In genomic region chr11:110399240-110400150, GRCm38 (mm10) we compare ENCODE assay signal across 8 mouse cellular contexts. TPM values are rescaled to one million over a fixed set of nuclear protein-coding genes. Genes with fewer than 3 reads are reported as not detected.
A peak's percentile ranks its signal among the peaks of the same experiment; 100 is the strongest.
DNase-seq lines count a peak whose midpoint lies in the region; ATAC-seq lines count a peak whose summit lies in the region.

No protein-coding gene starts in this region.

- no peaks in the 10 kb centered on the region for H3K9me3 ChIP-seq in forebrain, embryonic 12.5 days
- H3K9me3 ChIP-seq in liver, embryonic 13.5 days (replicated peaks) = no peaks in the 10 kb centered on the region

- H3K27me3 ChIP-seq in forebrain, embryonic 12.5 days = peaks cover 18% of the 10 kb centered on the region
- H3K27me3 ChIP-seq in liver, embryonic 13.5 days = no peaks in the 10 kb centered on the region

- WGBS in forebrain, embryonic 12.5 days = 8% methylated on average over 15 of the region's 15 CpGs
- WGBS in liver, embryonic 13.5 days (ENCODE audit: insufficient replicate concordance) = 5% methylated on average over 15 of the region's 15 CpGs

- peak overlapping the region; percentile 67 for H3K9ac ChIP-seq in forebrain, embryonic 12.5 days
- peak overlapping the region; percentile 66 for H3K9ac ChIP-seq in liver, embryonic 13.5 days

- peak overlapping the region; percentile 63 for H3K4me3 ChIP-seq in forebrain, embryonic 12.5 days (replicated peaks)
- H3K4me3 ChIP-seq in liver, embryonic 13.5 days (replicated peaks) = peak overlapping the region; percentile 67

- peak; percentile 32 for ATAC-seq in frontal cortex, adult (ENCODE audit: low TSS enrichment)
- peak; percentile 52 for ATAC-seq in forebrain, embryonic 12.5 days (ENCODE audit: low FRiP score)
- ATAC-seq in liver, embryonic 13.5 days (ENCODE audit: low read depth) = peak; percentile 5; the same call in 1 of the 2 replicates

- H3K4me1 ChIP-seq in forebrain, embryonic 12.5 days = peaks cover 40% of the 10 kb centered on the region
- H3K4me1 ChIP-seq in liver, embryonic 13.5 days (replicated peaks) = peaks cover 15% of the 10 kb centered on the region

- H3K4me2 ChIP-seq in forebrain, embryonic 12.5 days = peak overlapping the region; percentile 57
- peak overlapping the region; percentile 78 for H3K4me2 ChIP-seq in liver, embryonic 13.5 days

- H3K36me3 ChIP-seq in forebrain, embryonic 12.5 days (replicated peaks) = no peaks in the 10 kb centered on the region
- H3K36me3 ChIP-seq in liver, embryonic 13.5 days = no peaks in the 10 kb centered on the region

- H3K27ac ChIP-seq in forebrain, embryonic 12.5 days = peak overlapping the region; percentile 36; the same call in 1 of the 2 replicates
- peak overlapping the region; percentile 9; the same call in 1 of the 2 replicates for H3K27ac ChIP-seq in liver, embryonic 13.5 days

- DNase-seq in frontal cortex, postnatal 14 days (ENCODE audit: low spot score in 2 of 2) = no peak
- peak; percentile 55 for DNase-seq in A20 (ENCODE audit: low read depth, low spot score)
- DNase-seq in liver, embryonic 13.5 days = no peak
- no peak for DNase-seq in ovary, postnatal 14 days (ENCODE audit: low spot score)
- no peak for DNase-seq in adrenal gland, adult 8-10 months
- DNase-seq in gastrocnemius, postnatal 4 days (ENCODE audit: low spot score in 2 of 2) = no peak

RNA-seq across cellular contexts. Expression of gene Map2k6, which starts 0.6 kb away (rescaled TPM):
- polyA plus RNA-seq in forebrain, embryonic 12.5 days (2016; fragmentation: Nextera tagmentation; extraction: Ambion mirVana) = 39.5 and 40.3 TPM in 2 replicates
- 4.4 and 6.5 TPM in 2 replicates for polyA plus RNA-seq in liver, embryonic 13.5 days (2015; fragmentation: Nextera tagmentation; extraction: Ambion mirVana)
- 1 to 10 TPM; 1.7 to 7.9 (median 5.0) TPM for total RNA-seq in adrenal gland, adult 8-10 months (2022)
- 10 to 100 TPM; 13.8 to 16.4 TPM for total RNA-seq in gastrocnemius, postnatal 4 days (2021)
